Mouse (Mus musculus) heart, adult 2 months (tissue): Measurements from ENCODE around the gene Tango6.

Source experiments
- CTCF ChIP-seq: fragments of 200-600 bp; IDR thresholded peaks from 2 replicates; pipeline ENCODE4 v1.8.1; 2022; ENCODE audit warnings: antibody characterized with exemption, mild to moderate bottlenecking, moderate library complexity
- POLR2A ChIP-seq: fragments of 200-500 bp; IDR thresholded peaks from 2 replicates; pipeline ENCODE4 v1.6.1; 2011; ENCODE audit warnings: mild to moderate bottlenecking, low read depth, low read length, control low read depth; ENCODE audit not compliant: insufficient read depth

- TF ChIP-seq POLR2A (no peak), CTCF (no peak)
These were observed 138.0 kb downstream of the Tango6 start for GRCm38 (mm10) chr8:106820553-106821515.
